Mouse (Mus musculus) neutrophil, adult 5-6 weeks (primary cell): ENCODE data around the gene Erf. TPM values are rescaled to one million over a fixed set of nuclear protein-coding genes. Genes with fewer than 3 reads are reported as not detected.

Experiments
- total RNA-seq: library from RNA; stranded (forward); fragments of 200-1000 nt; gene quantifications from 2 replicates; pipeline ENCODE4 v1.2.3, GENCODE M21; 2017

The Erf gene
- total RNA-seq, 1 experiment from 2014 or later = 6.4 TPM

Other genes with a start within 250 kb of the Erf start
- 60.2 and 66.9 TPM in 2 replicates for gene Atp1a3, start 244.8 kb downstream of the Erf start, total RNA-seq
- gene Grik5, start 178.4 kb downstream of the Erf start, total RNA-seq = 1.1 and 2.1 TPM in 2 replicates
- 11.6 and 11.9 TPM in 2 replicates for gene Zfp574, start 178.2 kb downstream of the Erf start, total RNA-seq
- 47.4 and 53.1 TPM in 2 replicates for gene Pou2f2, start 71.0 kb downstream of the Erf start, total RNA-seq
- gene Dedd2, start 30.1 kb downstream of the Erf start, total RNA-seq = 85.2 and 92.0 TPM in 2 replicates
- 9.6 and 10.0 TPM in 2 replicates for gene Zfp526, start 29.3 kb downstream of the Erf start, total RNA-seq
- gene Gsk3a, start 12.9 kb downstream of the Erf start, total RNA-seq = 75.4 and 85.4 TPM in 2 replicates
- gene Cic, start 16.9 kb upstream of the Erf start, total RNA-seq = 143 and 163 TPM in 2 replicates
- 33.6 and 47.8 TPM in 2 replicates for gene Pafah1b3, start 47.2 kb upstream of the Erf start, total RNA-seq
- not detected in 2 replicates for gene Prr19, start 50.6 kb upstream of the Erf start, total RNA-seq
- gene Tmem145, start 55.3 kb upstream of the Erf start, total RNA-seq = not detected in 2 replicates
- 0.23 and 0.37 TPM in 2 replicates for gene Megf8, start 66.4 kb upstream of the Erf start, total RNA-seq
- not detected in 2 replicates for gene Cnfn, start 119.0 kb upstream of the Erf start, total RNA-seq
- gene Lipe, start 147.9 kb upstream of the Erf start, total RNA-seq = 26.2 and 29.1 TPM in 2 replicates
- not detected in 2 replicates for gene Cxcl17, start 162.1 kb upstream of the Erf start, total RNA-seq
- 74.9 and 85.3 TPM in 2 replicates for gene Ceacam1, start 226.8 kb upstream of the Erf start, total RNA-seq